Mouse (Mus musculus) forebrain, embryonic 11.5 days (tissue): ENCODE measurements around the gene Zmiz1. TPM values are rescaled to one million over a fixed set of nuclear protein-coding genes. Genes with fewer than 3 reads are reported as not detected.
A peak's percentile ranks its signal among the peaks of the same experiment; 100 is the strongest.

Experiments
- ATAC-seq: fragments of 200-750 bp; cut with Nextera tagmentation; replicated peaks from 2 replicates; pipeline ENCODE4 v1.8.0; 2017; ENCODE audit warnings: moderate TSS enrichment; ENCODE audit not compliant: low FRiP score
- DNase-seq: peaks from one replicate; pipeline ENCODE4 v3.0.0-alpha.2; 2017; ENCODE audit warnings: low spot score
- H3K27ac ChIP-seq: fragments of 300-500 bp; sonication (generic); 2 replicates; pipeline ENCODE4 v1.5.1; 2014; ENCODE audit warnings: low read depth, low read length
- H3K27me3 ChIP-seq: fragments of 300-500 bp; sonication (generic); 2 replicates; pipeline ENCODE4 v1.6.1; 2014; ENCODE audit warnings: mild to moderate bottlenecking, low read length, mixed read lengths; ENCODE audit not compliant: control insufficient read depth, insufficient read depth
- H3K36me3 ChIP-seq: fragments of 300-500 bp; sonication (generic); 2 replicates; pipeline ENCODE4 v1.6.1; 2014; ENCODE audit warnings: mild to moderate bottlenecking, low read length, moderate library complexity, mixed read lengths; ENCODE audit not compliant: control insufficient read depth, insufficient read depth
- H3K4me1 ChIP-seq: fragments of 300-500 bp; sonication (generic); replicated peaks from 2 replicates; pipeline ENCODE4 v1.6.1; 2014; ENCODE audit warnings: low read length, mixed read lengths; ENCODE audit not compliant: control insufficient read depth, insufficient read depth
- H3K4me2 ChIP-seq: fragments of 300-500 bp; sonication (generic); 2 replicates; pipeline ENCODE4 v1.6.1; 2014; ENCODE audit warnings: low read depth, mild to moderate bottlenecking, low read length, moderate library complexity, mixed read lengths; ENCODE audit not compliant: severe bottlenecking
- H3K4me3 ChIP-seq: fragments of 300-500 bp; sonication (generic); 2 replicates; pipeline ENCODE4 v1.5.1; 2014; ENCODE audit warnings: low read depth, low read length
- H3K9ac ChIP-seq: fragments of 300-500 bp; sonication (generic); 2 replicates; pipeline ENCODE4 v1.6.1; 2014; ENCODE audit warnings: low read length
- H3K9me3 ChIP-seq: fragments of 300-500 bp; sonication (generic); 2 replicates; pipeline ENCODE4 v1.6.1; 2016; ENCODE audit warnings: low read length, mixed read lengths; ENCODE audit not compliant: control insufficient read depth
- WGBS: fragments of 180-500 bp; shearing (Covaris S2); extraction: QIAGEN DNeasy Blood & Tissue Kit; methylation state at CpG from one replicate; pipeline ENCODE4 v1.1.7; 2014; 5-methylcytosine and 5-hydroxymethylcytosine counted together
- polyA plus RNA-seq: library from polyadenylated mRNA; unstranded; fragments of >200 nt; fragmentation: Nextera tagmentation; extraction: Ambion mirVana; gene quantifications from 2 replicates; pipeline ENCODE4 v1.2.1, GENCODE M21; 2014

The Zmiz1 gene
- polyA plus RNA-seq, 1 experiment from 2014 or later: 71.2 TPM

- Histone ChIP-seq H3K4me1 (peaks cover 11% of the 10 kb centered on the region), H3K36me3 (peaks cover 2% of the 10 kb centered on the region; the same call in 1 of the 2 replicates), H3K27ac (no peak overlapping the region), H3K9me3 (no peaks in the 10 kb centered on the region), H3K4me2 (no peak overlapping the region), H3K27me3 (no peaks in the 10 kb centered on the region), H3K4me3 (no peak overlapping the region), H3K9ac (no peak overlapping the region)
- DNase-seq (no peak), ATAC-seq (no peak)
- WGBS: 62% methylated on average over 4 of the region's 4 CpGs
These were observed 135.6 kb downstream of the Zmiz1 start for GRCm38 (mm10) chr14:25594611-25595010.

GRCm38 (mm10) chr14:25598960-25599359 lies 140.0 kb downstream of the Zmiz1 start:
- Histone ChIP-seq H3K9me3 (no peaks in the 10 kb centered on the region), H3K4me1 (peaks cover 15% of the 10 kb centered on the region; the same call in 1 of the 2 replicates), H3K27ac (no peak overlapping the region), H3K4me3 (no peak overlapping the region), H3K36me3 (peaks cover 2% of the 10 kb centered on the region), H3K4me2 (no peak overlapping the region), H3K27me3 (no peaks in the 10 kb centered on the region), H3K9ac (no peak overlapping the region)
- 89% methylated on average over 6 of the region's 6 CpGs for WGBS
- DNase-seq (no peak), ATAC-seq (no peak)

GRCm38 (mm10) chr14:25599934-25600333 lies 140.9 kb downstream of the Zmiz1 start:
- ATAC-seq (no peak), DNase-seq (no peak)
- H3K4me3 ChIP-seq: no peak overlapping the region
- H3K27me3 ChIP-seq: no peaks in the 10 kb centered on the region
- H3K27ac ChIP-seq: no peak overlapping the region
- WGBS: 90% methylated on average over 12 of the region's 12 CpGs
- no peaks in the 10 kb centered on the region for H3K9me3 ChIP-seq
- H3K4me2 ChIP-seq: no peak overlapping the region
- no peak overlapping the region for H3K9ac ChIP-seq
- H3K36me3 ChIP-seq: peaks cover 2% of the 10 kb centered on the region
- H3K4me1 ChIP-seq: peaks cover 20% of the 10 kb centered on the region

GRCm38 (mm10) chr14:25600358-25600757 lies 141.4 kb downstream of the Zmiz1 start:
- Histone ChIP-seq H3K27me3 (no peaks in the 10 kb centered on the region), H3K9me3 (no peaks in the 10 kb centered on the region), H3K27ac (no peak overlapping the region), H3K4me3 (no peak overlapping the region), H3K4me1 (peaks cover 25% of the 10 kb centered on the region), H3K4me2 (no peak overlapping the region), H3K9ac (no peak overlapping the region), H3K36me3 (peaks cover 2% of the 10 kb centered on the region)
- WGBS: 86% methylated on average over 7 of the region's 7 CpGs
- DNase-seq (no peak), ATAC-seq (no peak)

- ATAC-seq (no peak), DNase-seq (no peak)
- no peaks in the 10 kb centered on the region for H3K27me3 ChIP-seq
- 77% methylated on average over 2 of the region's 2 CpGs for WGBS
- no peak overlapping the region for H3K9ac ChIP-seq
- no peak overlapping the region for H3K4me2 ChIP-seq
- H3K4me1 ChIP-seq: peaks cover 28% of the 10 kb centered on the region
- no peak overlapping the region for H3K27ac ChIP-seq
- no peaks in the 10 kb centered on the region for H3K9me3 ChIP-seq
- H3K36me3 ChIP-seq: peaks cover 2% of the 10 kb centered on the region
- H3K4me3 ChIP-seq: no peak overlapping the region
These were observed 142.0 kb downstream of the Zmiz1 start for GRCm38 (mm10) chr14:25600951-25601350.

GRCm38 (mm10) chr14:25602018-25602417 lies 143.0 kb downstream of the Zmiz1 start:
- Histone ChIP-seq H3K4me1 (peaks cover 38% of the 10 kb centered on the region), H3K27ac (no peak overlapping the region)

GRCm38 (mm10) chr14:25604395-25605142 lies 145.6 kb downstream of the Zmiz1 start:
- Histone ChIP-seq H3K9ac (peak overlapping the region; percentile 16; the same call in 1 of the 2 replicates), H3K4me3 (no peak overlapping the region), H3K27ac (peak overlapping the region; percentile 63), H3K4me1 (peaks cover 45% of the 10 kb centered on the region), H3K27me3 (no peaks in the 10 kb centered on the region), H3K9me3 (no peaks in the 10 kb centered on the region), H3K36me3 (no peaks in the 10 kb centered on the region; the same call in 1 of the 2 replicates), H3K4me2 (peak overlapping the region; percentile 22)
- no peak for DNase-seq
- WGBS: 2% methylated on average over 17 of the region's 18 CpGs
- no peak for ATAC-seq

More at GRCm38 (mm10) chr14:25602018-25602417, 143.0 kb downstream of the Zmiz1 start:
- 92% methylated on average over 2 of the region's 2 CpGs for WGBS
- Histone ChIP-seq H3K27me3 (no peaks in the 10 kb centered on the region), H3K4me3 (no peak overlapping the region), H3K9me3 (no peaks in the 10 kb centered on the region), H3K36me3 (peaks cover 2% of the 10 kb centered on the region), H3K4me2 (no peak overlapping the region), H3K9ac (no peak overlapping the region)
- ATAC-seq (no peak), DNase-seq (no peak)

GRCm38 (mm10) chr14:25606372-25607140 lies 147.6 kb downstream of the Zmiz1 start:
- ATAC-seq: peak; percentile 36
- WGBS: under 1% methylated on average over 30 of the region's 31 CpGs
- DNase-seq: peak; percentile 85
- Histone ChIP-seq H3K9me3 (no peaks in the 10 kb centered on the region), H3K27me3 (no peaks in the 10 kb centered on the region), H3K4me3 (peak overlapping the region; percentile 83), H3K9ac (peak overlapping the region; percentile 98), H3K4me1 (peaks cover 60% of the 10 kb centered on the region), H3K4me2 (peak overlapping the region; percentile 97), H3K27ac (peak overlapping the region; percentile 98), H3K36me3 (no peaks in the 10 kb centered on the region)
